Mouse (Mus musculus): ENCODE measurements at regions not wholly inside any gene's neighbourhood (a gene's known extent, or its start where the extent isn't known, plus 50 kb on each side); places are given as distances from the start of the nearest gene placed in this dataset.

DNA sequence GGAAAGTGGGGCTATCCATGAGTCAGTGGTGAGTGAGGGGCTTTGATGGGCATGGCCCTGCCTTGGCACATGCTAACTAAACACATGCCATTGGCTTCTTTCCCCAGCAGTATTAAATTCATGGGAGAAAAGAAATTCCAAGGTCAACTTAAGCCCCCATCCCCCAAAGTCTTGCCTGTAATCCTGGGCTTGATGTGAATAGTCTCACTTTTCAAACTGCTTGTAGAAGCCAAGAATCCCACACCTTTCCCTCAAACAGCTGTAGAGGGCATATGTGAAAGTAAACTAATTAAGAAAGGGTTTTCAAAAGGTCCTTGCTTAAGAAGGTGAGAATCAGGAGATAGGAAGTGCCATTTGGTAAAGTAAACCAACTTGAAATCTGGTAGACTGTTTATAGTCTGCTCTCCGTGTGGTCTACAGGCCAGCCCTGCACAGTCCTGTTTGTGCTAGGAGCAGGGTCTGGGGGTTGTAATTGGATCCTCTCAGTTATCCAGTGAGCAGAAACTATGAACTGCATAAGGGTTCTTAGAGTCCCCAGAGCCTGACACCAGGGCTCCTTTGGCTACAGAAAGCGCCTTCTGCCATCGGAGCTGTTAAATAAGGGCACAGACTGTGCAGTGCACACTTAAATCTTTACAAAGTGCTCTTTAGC, 123.3 kb upstream of the Sox11 start:
- Histone ChIP-seq H3K36me3 (ENCODE audit: control insufficient read depth, insufficient read depth, low read length) (no peaks in the 10 kb centered on the region), H3K9ac (ENCODE audit: low read length) (no peak overlapping the region), H3K9me3 (ENCODE audit: control insufficient read depth, low read length) (no peaks in the 10 kb centered on the region), H3K4me3 (ENCODE audit: low read depth, low read length) (no peak overlapping the region), H3K27me3 (replicated peaks; ENCODE audit: control insufficient read depth, insufficient read depth, low read length) (no peaks in the 10 kb centered on the region), H3K4me2 (ENCODE audit: low read length) (no peak overlapping the region), H3K27ac (ENCODE audit: low read depth) (no peak overlapping the region), H3K4me1 (replicated peaks; ENCODE audit: control insufficient read depth, insufficient read depth, low read length) (peaks cover 8% of the 10 kb centered on the region)
- ATAC-seq (replicated peaks; ENCODE audit: low FRiP score, low TSS enrichment, low read depth) (no peak), DNase-seq (ENCODE audit: low spot score) (no peak)
- 27% methylated on average over 3 of the region's 3 CpGs for WGBS

DNA sequence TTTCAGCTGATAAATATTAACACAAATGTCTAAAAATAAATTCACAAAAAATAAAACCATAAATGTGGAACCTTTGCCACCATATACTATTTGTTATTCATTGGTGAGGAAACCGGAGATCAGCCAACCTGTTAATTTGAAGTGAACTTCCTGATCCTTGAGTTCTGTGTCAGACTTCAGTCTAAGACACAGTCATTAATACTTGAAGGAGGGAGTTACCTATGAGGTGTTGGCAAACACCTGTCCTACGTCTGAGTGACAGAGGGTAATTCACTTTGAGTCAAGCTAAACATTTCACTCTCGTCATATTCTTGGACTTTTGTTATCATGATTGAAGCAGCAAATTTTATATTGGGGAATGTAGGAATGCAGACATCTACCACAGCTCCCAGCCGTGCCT, 116.3 kb upstream of the Sox11 start:
- Histone ChIP-seq H3K36me3 (ENCODE audit: control insufficient read depth, insufficient read depth, low read length) (no peaks in the 10 kb centered on the region), H3K4me2 (ENCODE audit: low read length) (no peak overlapping the region), H3K27ac (ENCODE audit: low read depth) (no peak overlapping the region), H3K9me3 (ENCODE audit: control insufficient read depth, low read length) (0 out of 2 replicates have a peak, but pooled peaks cover 4% of the 10 kb centered on the region), H3K9ac (ENCODE audit: low read length) (no peak overlapping the region), H3K4me1 (replicated peaks; ENCODE audit: control insufficient read depth, insufficient read depth, low read length) (no peaks in the 10 kb centered on the region), H3K4me3 (ENCODE audit: low read depth, low read length) (no peak overlapping the region), H3K27me3 (replicated peaks; ENCODE audit: control insufficient read depth, insufficient read depth, low read length) (no peaks in the 10 kb centered on the region)
- DNase-seq (ENCODE audit: low spot score) (no peak), ATAC-seq (replicated peaks; ENCODE audit: low FRiP score, low TSS enrichment, low read depth) (no peak)
- WGBS: 53% methylated on average over 4 of the region's 4 CpGs

GRCm38 (mm10) chr12:27437661-27438345, 95.4 kb upstream of the Sox11 start:
- H3K36me3 ChIP-seq (ENCODE audit: control insufficient read depth, insufficient read depth, low read length): no peaks in the 10 kb centered on the region

GRCm38 (mm10) chr12:27431338-27431737, 89.0 kb upstream of the Sox11 start:
- 79% methylated on average over 2 of the region's 2 CpGs for WGBS

More at GRCm38 (mm10) chr12:27437661-27438345, 95.4 kb upstream of the Sox11 start:
- H3K4me1 ChIP-seq (replicated peaks; ENCODE audit: control insufficient read depth, insufficient read depth, low read length): no peaks in the 10 kb centered on the region
- H3K27me3 ChIP-seq (replicated peaks; ENCODE audit: control insufficient read depth, insufficient read depth, low read length): no peaks in the 10 kb centered on the region
- H3K4me2 ChIP-seq (ENCODE audit: low read length): no peak overlapping the region
- 74% methylated on average over 6 of the region's 6 CpGs for WGBS
- no peak overlapping the region for H3K4me3 ChIP-seq (ENCODE audit: low read depth, low read length)
- no peak for DNase-seq (ENCODE audit: low spot score)
- H3K27ac ChIP-seq (ENCODE audit: low read depth): no peak overlapping the region
- no peaks in the 10 kb centered on the region for H3K9me3 ChIP-seq (ENCODE audit: control insufficient read depth, low read length)
- no peak overlapping the region for H3K9ac ChIP-seq (ENCODE audit: low read length)
- ATAC-seq (replicated peaks; ENCODE audit: low FRiP score, low TSS enrichment, low read depth): no peak

DNA sequence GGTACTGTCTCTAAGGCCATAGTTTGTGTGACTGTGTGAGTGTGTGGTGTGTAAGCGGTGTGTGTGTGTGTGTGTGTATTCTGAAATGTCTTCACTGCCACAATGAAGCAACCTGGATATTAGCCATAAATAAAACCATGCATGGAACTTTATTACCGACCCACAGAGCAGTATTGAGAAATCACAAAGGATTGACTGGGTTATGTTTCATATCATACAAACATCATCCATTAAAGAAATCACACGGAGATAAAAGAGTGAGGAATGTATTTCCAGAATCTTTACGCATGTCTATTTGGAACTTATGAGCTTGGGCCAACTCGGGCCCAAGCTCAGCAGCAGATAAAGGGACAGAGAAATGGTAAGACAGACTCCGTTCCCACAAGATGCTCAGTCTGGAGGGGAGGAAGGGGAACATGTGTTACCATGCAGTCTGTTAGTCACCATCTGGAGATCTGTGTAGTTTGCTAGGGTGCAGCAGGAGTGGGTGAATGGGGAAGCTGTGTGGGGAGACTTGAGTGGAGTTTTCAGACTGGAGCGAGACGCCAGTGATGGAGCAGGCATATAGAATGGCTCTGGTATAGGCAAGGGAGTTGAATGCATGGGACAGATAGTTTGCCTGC, 75.1 kb upstream of the Sox11 start:
- H3K9ac ChIP-seq (ENCODE audit: low read length): no peak overlapping the region
- no peaks in the 10 kb centered on the region for H3K4me1 ChIP-seq (replicated peaks; ENCODE audit: control insufficient read depth, insufficient read depth, low read length)
- DNase-seq (ENCODE audit: low spot score): no peak

More at GRCm38 (mm10) chr12:27431338-27431737, 89.0 kb upstream of the Sox11 start:
- Histone ChIP-seq H3K9ac (ENCODE audit: low read length) (no peak overlapping the region), H3K27me3 (replicated peaks; ENCODE audit: control insufficient read depth, insufficient read depth, low read length) (no peaks in the 10 kb centered on the region), H3K36me3 (ENCODE audit: control insufficient read depth, insufficient read depth, low read length) (no peaks in the 10 kb centered on the region), H3K9me3 (ENCODE audit: control insufficient read depth, low read length) (no peaks in the 10 kb centered on the region), H3K4me3 (ENCODE audit: low read depth, low read length) (no peak overlapping the region), H3K4me1 (replicated peaks; ENCODE audit: control insufficient read depth, insufficient read depth, low read length) (no peaks in the 10 kb centered on the region), H3K27ac (ENCODE audit: low read depth) (no peak overlapping the region), H3K4me2 (ENCODE audit: low read length) (no peak overlapping the region)
- no peak for DNase-seq (ENCODE audit: low spot score)
- ATAC-seq (replicated peaks; ENCODE audit: low FRiP score, low TSS enrichment, low read depth): no peak

GRCm38 (mm10) chr12:27410555-27410954, 68.2 kb upstream of the Sox11 start:
- Histone ChIP-seq H3K36me3 (ENCODE audit: control insufficient read depth, insufficient read depth, low read length) (no peaks in the 10 kb centered on the region), H3K27ac (ENCODE audit: low read depth) (no peak overlapping the region), H3K9ac (ENCODE audit: low read length) (no peak overlapping the region), H3K4me2 (ENCODE audit: low read length) (no peak overlapping the region), H3K9me3 (ENCODE audit: control insufficient read depth, low read length) (no peaks in the 10 kb centered on the region), H3K4me1 (replicated peaks; ENCODE audit: control insufficient read depth, insufficient read depth, low read length) (0 out of 2 replicates have a peak, but pooled peaks cover 4% of the 10 kb centered on the region), H3K27me3 (replicated peaks; ENCODE audit: control insufficient read depth, insufficient read depth, low read length) (no peaks in the 10 kb centered on the region), H3K4me3 (ENCODE audit: low read depth, low read length) (no peak overlapping the region)
- 38% methylated on average over 4 of the region's 4 CpGs for WGBS
- DNase-seq (ENCODE audit: low spot score) (no peak), ATAC-seq (replicated peaks; ENCODE audit: low FRiP score, low TSS enrichment, low read depth) (no peak)

More for the DNA sequence above, 75.1 kb upstream of the Sox11 start:
- Histone ChIP-seq H3K36me3 (ENCODE audit: control insufficient read depth, insufficient read depth, low read length) (no peaks in the 10 kb centered on the region), H3K9me3 (ENCODE audit: control insufficient read depth, low read length) (no peaks in the 10 kb centered on the region), H3K4me3 (ENCODE audit: low read depth, low read length) (no peak overlapping the region), H3K4me2 (ENCODE audit: low read length) (no peak overlapping the region), H3K27me3 (replicated peaks; ENCODE audit: control insufficient read depth, insufficient read depth, low read length) (no peaks in the 10 kb centered on the region), H3K27ac (ENCODE audit: low read depth) (no peak overlapping the region)
- WGBS: 78% methylated on average over 8 of the region's 8 CpGs
- no peak for ATAC-seq (replicated peaks; ENCODE audit: low FRiP score, low TSS enrichment, low read depth)

GRCm38 (mm10) chr12:27408440-27408839, 66.1 kb upstream of the Sox11 start:
- no peaks in the 10 kb centered on the region for H3K36me3 ChIP-seq (ENCODE audit: control insufficient read depth, insufficient read depth, low read length)
- no peak overlapping the region for H3K27ac ChIP-seq (ENCODE audit: low read depth)
- no peak overlapping the region for H3K4me3 ChIP-seq (ENCODE audit: low read depth, low read length)
- no peak overlapping the region for H3K9ac ChIP-seq (ENCODE audit: low read length)
- H3K4me2 ChIP-seq (ENCODE audit: low read length): no peak overlapping the region
- 75% methylated on average over 4 of the region's 4 CpGs for WGBS
- H3K4me1 ChIP-seq (replicated peaks; ENCODE audit: control insufficient read depth, insufficient read depth, low read length): 0 out of 2 replicates have a peak, but pooled peaks cover 4% of the 10 kb centered on the region
- H3K27me3 ChIP-seq (replicated peaks; ENCODE audit: control insufficient read depth, insufficient read depth, low read length): no peaks in the 10 kb centered on the region
- no peaks in the 10 kb centered on the region for H3K9me3 ChIP-seq (ENCODE audit: control insufficient read depth, low read length)
- no peak for DNase-seq (ENCODE audit: low spot score)
- ATAC-seq (replicated peaks; ENCODE audit: low FRiP score, low TSS enrichment, low read depth): no peak

- WGBS: 51% methylated on average over 5 of the region's 5 CpGs
- Histone ChIP-seq H3K27ac (ENCODE audit: low read depth) (peak overlapping the region; percentile 69), H3K9me3 (ENCODE audit: control insufficient read depth, low read length) (no peaks in the 10 kb centered on the region), H3K4me1 (replicated peaks; ENCODE audit: control insufficient read depth, insufficient read depth, low read length) (no peaks in the 10 kb centered on the region), H3K9ac (ENCODE audit: low read length) (no peak overlapping the region), H3K27me3 (replicated peaks; ENCODE audit: control insufficient read depth, insufficient read depth, low read length) (no peaks in the 10 kb centered on the region), H3K4me3 (ENCODE audit: low read depth, low read length) (no peak overlapping the region), H3K36me3 (ENCODE audit: control insufficient read depth, insufficient read depth, low read length) (no peaks in the 10 kb centered on the region), H3K4me2 (ENCODE audit: low read length) (no peak overlapping the region)
- ATAC-seq (replicated peaks; ENCODE audit: low FRiP score, low TSS enrichment, low read depth): no peak
- DNase-seq (ENCODE audit: low spot score): no peak
Observed at GRCm38 (mm10) chr12:27399392-27399791, 57.0 kb upstream of the Sox11 start.

All from intestine, embryonic 14.5 days (tissue).